Mouse (Mus musculus) neural tube, embryonic 11.5 days (tissue): ENCODE data around the gene Wdr6. TPM values are rescaled to one million over a fixed set of nuclear protein-coding genes. Genes with fewer than 3 reads are reported as not detected.

Source experiments
- ATAC-seq: fragments of 200-750 bp; cut with Nextera tagmentation; 2 replicates; pipeline ENCODE4 v1.8.0; 2017; ENCODE audit warnings: moderate number of reproducible peaks, mild to moderate bottlenecking, moderate TSS enrichment, moderate library complexity; ENCODE audit not compliant: insufficient read depth, low FRiP score, low TSS enrichment
- DNase-seq: peaks from one replicate; pipeline ENCODE4 v3.0.0-alpha.2; 2015; ENCODE audit warnings: low spot score
- H3K27ac ChIP-seq: fragments of 300-500 bp; sonication (generic); 2 replicates; pipeline ENCODE4 v1.5.1; 2014; ENCODE audit warnings: low read depth, mild to moderate bottlenecking, low read length
- H3K27me3 ChIP-seq: fragments of 300-500 bp; sonication (generic); 2 replicates; pipeline ENCODE4 v1.6.1; 2014; ENCODE audit warnings: mild to moderate bottlenecking, low read length, mixed read lengths; ENCODE audit not compliant: control insufficient read depth, insufficient read depth
- H3K36me3 ChIP-seq: fragments of 300-500 bp; sonication (generic); 2 replicates; pipeline ENCODE4 v1.6.1; 2014; ENCODE audit warnings: mild to moderate bottlenecking, low read length, moderate library complexity, mixed read lengths; ENCODE audit not compliant: control insufficient read depth, insufficient read depth
- H3K4me1 ChIP-seq: fragments of 300-500 bp; sonication (generic); 2 replicates; pipeline ENCODE4 v1.6.1; 2014; ENCODE audit warnings: low read length, mixed read lengths; ENCODE audit not compliant: control insufficient read depth, insufficient read depth
- H3K4me2 ChIP-seq: fragments of 300-500 bp; sonication (generic); 2 replicates; pipeline ENCODE4 v1.6.1; 2014; ENCODE audit warnings: low read depth, mild to moderate bottlenecking, moderate library complexity
- H3K4me3 ChIP-seq: fragments of 300-500 bp; sonication (generic); 2 replicates; pipeline ENCODE4 v1.5.1; 2014; ENCODE audit warnings: low read depth, low read length
- H3K9ac ChIP-seq: fragments of 300-500 bp; sonication (generic); 2 replicates; pipeline ENCODE4 v1.6.1; 2014; ENCODE audit warnings: mild to moderate bottlenecking, low read length
- H3K9me3 ChIP-seq: fragments of 300-500 bp; sonication (generic); 2 replicates; pipeline ENCODE4 v1.6.1; 2016; ENCODE audit warnings: low read length; ENCODE audit not compliant: control insufficient read depth
- WGBS: fragments of 180-500 bp; shearing (Covaris S2); extraction: QIAGEN DNeasy Blood & Tissue Kit; methylation state at CpG from one replicate; pipeline ENCODE4 v1.1.7; 2014; 5-methylcytosine and 5-hydroxymethylcytosine counted together
- polyA plus RNA-seq: library from polyadenylated mRNA; unstranded; fragments of >200 nt; fragmentation: Nextera tagmentation; extraction: Ambion mirVana; gene quantifications from 2 replicates; pipeline ENCODE4 v1.2.1, GENCODE M21; 2014

The Wdr6 gene
- polyA plus RNA-seq, 1 experiment from 2014 or later = 179 TPM

- Histone ChIP-seq H3K9ac (peak within 1 kb of the TSS; percentile 67), H3K9me3 (no peaks in the 10 kb centered on the region), H3K36me3 (peaks cover 21% of the 10 kb centered on the region), H3K4me1 (peaks cover 33% of the 10 kb centered on the region), H3K27ac (0 out of 2 replicates have a peak within 1 kb of the TSS, but pooled peaks have one; percentile 39), H3K4me2 (peak within 1 kb of the TSS; percentile 99), H3K4me3 (peak within 1 kb of the TSS; percentile 68), H3K27me3 (no peaks in the 10 kb centered on the region)
- 7% methylated on average over 42 of the region's 42 CpGs for WGBS
- ATAC-seq = peak; percentile 45
- peak; percentile 95 for DNase-seq
Observed at GRCm38 (mm10) chr9:108569381-108570206, 8.9 kb downstream of the Wdr6 start, which contains the start of gene Dalrd3. Gene Dalrd3 (plus strand): TSS chr9:108569886.

GRCm38 (mm10) chr9:108568511-108568921, 10.0 kb downstream of the Wdr6 start:
- Histone ChIP-seq H3K27ac (no peak overlapping the region), H3K4me2 (peak overlapping the region; percentile 99; the same call in 1 of the 2 replicates), H3K9me3 (no peaks in the 10 kb centered on the region), H3K4me1 (peaks cover 24% of the 10 kb centered on the region), H3K27me3 (no peaks in the 10 kb centered on the region), H3K36me3 (peaks cover 25% of the 10 kb centered on the region), H3K4me3 (peak overlapping the region; percentile 62; the same call in 1 of the 2 replicates), H3K9ac (no peak overlapping the region)
- ATAC-seq = no peak
- DNase-seq = no peak
- 84% methylated on average over 17 of the region's 17 CpGs for WGBS

GRCm38 (mm10) chr9:108567931-108568419, 10.6 kb downstream of the Wdr6 start:
- H3K27ac ChIP-seq = peak overlapping the region; percentile 6; the same call in 1 of the 2 replicates
- ATAC-seq (no peak), DNase-seq (no peak)
- H3K36me3 ChIP-seq = peaks cover 21% of the 10 kb centered on the region
- peaks cover 24% of the 10 kb centered on the region for H3K4me1 ChIP-seq
- H3K9ac ChIP-seq = peak overlapping the region; percentile 73
- H3K27me3 ChIP-seq = no peaks in the 10 kb centered on the region
- 11% methylated on average over 18 of the region's 18 CpGs for WGBS
- peak overlapping the region; percentile 99 for H3K4me2 ChIP-seq
- H3K4me3 ChIP-seq = peak overlapping the region; percentile 62
- no peaks in the 10 kb centered on the region for H3K9me3 ChIP-seq

GRCm38 (mm10) chr9:108566815-108567776, 11.4 kb downstream of the Wdr6 start, which contains the start of gene Ndufaf3:
Gene Ndufaf3 (minus strand): TSS chr9:108567434.
- peak within 1 kb of the TSS; percentile 62 for H3K4me3 ChIP-seq
- peak; percentile 73 for ATAC-seq

GRCm38 (mm10) chr9:108565881-108566814, 12.4 kb downstream of the Wdr6 start:
- peak overlapping the region; percentile 62 for H3K4me3 ChIP-seq

More at GRCm38 (mm10) chr9:108566815-108567776, 11.4 kb downstream of the Wdr6 start, which contains the start of gene Ndufaf3:
- H3K4me2 ChIP-seq = peak within 1 kb of the TSS; percentile 99
- H3K27ac ChIP-seq = peak within 1 kb of the TSS; percentile 90
- H3K36me3 ChIP-seq = peaks cover 16% of the 10 kb centered on the region
- no peaks in the 10 kb centered on the region for H3K9me3 ChIP-seq
- H3K9ac ChIP-seq = peak within 1 kb of the TSS; percentile 73
- peaks cover 24% of the 10 kb centered on the region for H3K4me1 ChIP-seq
- WGBS = under 1% methylated on average over 73 of the region's 73 CpGs
- peak; percentile 95 for DNase-seq
- H3K27me3 ChIP-seq = no peaks in the 10 kb centered on the region

GRCm38 (mm10) chr9:108564131-108564530, 14.4 kb downstream of the Wdr6 start:
- Histone ChIP-seq H3K9me3 (no peaks in the 10 kb centered on the region), H3K4me3 (no peak overlapping the region), H3K36me3 (peaks cover 7% of the 10 kb centered on the region), H3K4me2 (no peak overlapping the region), H3K9ac (no peak overlapping the region), H3K4me1 (peaks cover 16% of the 10 kb centered on the region), H3K27ac (no peak overlapping the region), H3K27me3 (no peaks in the 10 kb centered on the region)
- 88% methylated on average over 7 of the region's 7 CpGs for WGBS
- no peak for ATAC-seq
- DNase-seq = no peak

More at GRCm38 (mm10) chr9:108565881-108566814, 12.4 kb downstream of the Wdr6 start:
- H3K9ac ChIP-seq = peak overlapping the region; percentile 73
- no peaks in the 10 kb centered on the region for H3K9me3 ChIP-seq
- peak overlapping the region; percentile 99 for H3K4me2 ChIP-seq
- DNase-seq (no peak), ATAC-seq (no peak)
- peaks cover 7% of the 10 kb centered on the region for H3K36me3 ChIP-seq
- no peaks in the 10 kb centered on the region for H3K27me3 ChIP-seq
- WGBS = 13% methylated on average over 35 of the region's 35 CpGs
- H3K27ac ChIP-seq = peak overlapping the region; percentile 63; the same call in 1 of the 2 replicates
- peaks cover 28% of the 10 kb centered on the region for H3K4me1 ChIP-seq

- no peaks in the 10 kb centered on the region for H3K9me3 ChIP-seq
- ATAC-seq = no peak
- H3K27ac ChIP-seq = no peak overlapping the region
- H3K4me1 ChIP-seq = peaks cover 15% of the 10 kb centered on the region
- H3K9ac ChIP-seq = no peak overlapping the region
- H3K27me3 ChIP-seq = no peaks in the 10 kb centered on the region
- no peak overlapping the region for H3K4me2 ChIP-seq
- WGBS = 91% methylated on average over 8 of the region's 8 CpGs
- peaks cover 10% of the 10 kb centered on the region for H3K36me3 ChIP-seq
- H3K4me3 ChIP-seq = no peak overlapping the region
- DNase-seq = no peak
Observed at GRCm38 (mm10) chr9:108563671-108564070, 14.9 kb downstream of the Wdr6 start.
